Mouse (Mus musculus): ENCODE results near the gene Fpgs. TPM values are rescaled to one million over a fixed set of nuclear protein-coding genes. Genes with fewer than 3 reads are reported as not detected.

Gene Fpgs
- polyA plus RNA-seq, 1 experiment from 2014 or later, result 33.2 TPM

GRCm38 (mm10) chr2:32711301-32712056, 7.5 kb upstream of the Fpgs start:
- Histone ChIP-seq H3K9me3 (ENCODE audit: control insufficient read depth, low read length) (no peaks in the 10 kb centered on the region), H3K4me3 (ENCODE audit: low read length) (peak overlapping the region; percentile 89), H3K4me1 (ENCODE audit: control insufficient read depth, insufficient read depth, low read length) (peaks cover 12% of the 10 kb centered on the region), H3K27ac (ENCODE audit: low read depth, low read length) (peak overlapping the region; percentile 97), H3K27me3 (ENCODE audit: control insufficient read depth, insufficient read depth, low read length) (no peaks in the 10 kb centered on the region), H3K4me2 (replicated peaks; ENCODE audit: low read depth, low read length) (peak overlapping the region; percentile 59), H3K9ac (ENCODE audit: low read depth, low read length) (peak overlapping the region; percentile 88), H3K36me3 (ENCODE audit: control insufficient read depth, insufficient read depth, low read length) (peaks cover 47% of the 10 kb centered on the region)
- ATAC-seq (ENCODE audit: low FRiP score, low TSS enrichment), result no peak
- 24% methylated on average over 9 of the region's 9 CpGs for WGBS

GRCm38 (mm10) chr2:32710425-32710824, 6.5 kb upstream of the Fpgs start:
- H3K36me3 ChIP-seq (ENCODE audit: control insufficient read depth, insufficient read depth, low read length), result peaks cover 58% of the 10 kb centered on the region
- H3K9me3 ChIP-seq (ENCODE audit: control insufficient read depth, low read length), result no peaks in the 10 kb centered on the region
- H3K4me1 ChIP-seq (ENCODE audit: control insufficient read depth, insufficient read depth, low read length), result peaks cover 12% of the 10 kb centered on the region
- ATAC-seq (ENCODE audit: low FRiP score, low TSS enrichment), result no peak
- 87% methylated on average over 5 of the region's 5 CpGs for WGBS
- no peak overlapping the region for H3K9ac ChIP-seq (ENCODE audit: low read depth, low read length)
- H3K27ac ChIP-seq (ENCODE audit: low read depth, low read length), result no peak overlapping the region
- H3K27me3 ChIP-seq (ENCODE audit: control insufficient read depth, insufficient read depth, low read length), result no peaks in the 10 kb centered on the region
- no peak overlapping the region for H3K4me3 ChIP-seq (ENCODE audit: low read length)
- no peak overlapping the region for H3K4me2 ChIP-seq (replicated peaks; ENCODE audit: low read depth, low read length)

GRCm38 (mm10) chr2:32709521-32710137, 5.7 kb upstream of the Fpgs start:
- Histone ChIP-seq H3K4me2 (replicated peaks; ENCODE audit: low read depth, low read length) (no peak overlapping the region), H3K27ac (ENCODE audit: low read depth, low read length) (no peak overlapping the region), H3K4me1 (ENCODE audit: control insufficient read depth, insufficient read depth, low read length) (peaks cover 12% of the 10 kb centered on the region), H3K4me3 (ENCODE audit: low read length) (no peak overlapping the region), H3K36me3 (ENCODE audit: control insufficient read depth, insufficient read depth, low read length) (peaks cover 66% of the 10 kb centered on the region), H3K9ac (ENCODE audit: low read depth, low read length) (no peak overlapping the region), H3K27me3 (ENCODE audit: control insufficient read depth, insufficient read depth, low read length) (no peaks in the 10 kb centered on the region), H3K9me3 (ENCODE audit: control insufficient read depth, low read length) (no peaks in the 10 kb centered on the region)
- ATAC-seq (ENCODE audit: low FRiP score, low TSS enrichment), result no peak
- WGBS, result 93% methylated on average over 20 of the region's 20 CpGs

GRCm38 (mm10) chr2:32708643-32709042, 4.7 kb upstream of the Fpgs start:
- no peak overlapping the region for H3K9ac ChIP-seq (ENCODE audit: low read depth, low read length)
- no peak for ATAC-seq (ENCODE audit: low FRiP score, low TSS enrichment)
- H3K27ac ChIP-seq (ENCODE audit: low read depth, low read length), result no peak overlapping the region
- 47% methylated on average over 3 of the region's 3 CpGs for WGBS
- peaks cover 6% of the 10 kb centered on the region for H3K4me1 ChIP-seq (ENCODE audit: control insufficient read depth, insufficient read depth, low read length)
- no peak overlapping the region for H3K4me3 ChIP-seq (ENCODE audit: low read length)
- H3K36me3 ChIP-seq (ENCODE audit: control insufficient read depth, insufficient read depth, low read length), result peaks cover 75% of the 10 kb centered on the region
- no peaks in the 10 kb centered on the region for H3K27me3 ChIP-seq (ENCODE audit: control insufficient read depth, insufficient read depth, low read length)
- no peaks in the 10 kb centered on the region for H3K9me3 ChIP-seq (ENCODE audit: control insufficient read depth, low read length)
- no peak overlapping the region for H3K4me2 ChIP-seq (replicated peaks; ENCODE audit: low read depth, low read length)

- Histone ChIP-seq H3K4me2 (replicated peaks; ENCODE audit: low read depth, low read length) (no peak overlapping the region), H3K27ac (ENCODE audit: low read depth, low read length) (no peak overlapping the region)
Observed at GRCm38 (mm10) chr2:32706971-32707370, 3.0 kb upstream of the Fpgs start.

GRCm38 (mm10) chr2:32705018-32705417, 1.1 kb upstream of the Fpgs start:
- Histone ChIP-seq H3K4me1 (ENCODE audit: control insufficient read depth, insufficient read depth, low read length) (no peaks in the 10 kb centered on the region), H3K36me3 (ENCODE audit: control insufficient read depth, insufficient read depth, low read length) (peaks cover 70% of the 10 kb centered on the region), H3K4me2 (replicated peaks; ENCODE audit: low read depth, low read length) (no peak overlapping the region), H3K27ac (ENCODE audit: low read depth, low read length) (no peak overlapping the region), H3K4me3 (ENCODE audit: low read length) (no peak overlapping the region), H3K27me3 (ENCODE audit: control insufficient read depth, insufficient read depth, low read length) (no peaks in the 10 kb centered on the region), H3K9me3 (ENCODE audit: control insufficient read depth, low read length) (no peaks in the 10 kb centered on the region), H3K9ac (ENCODE audit: low read depth, low read length) (no peak overlapping the region)
- 90% methylated on average over 7 of the region's 7 CpGs for WGBS
- no peak for ATAC-seq (ENCODE audit: low FRiP score, low TSS enrichment)

More at GRCm38 (mm10) chr2:32706971-32707370, 3.0 kb upstream of the Fpgs start:
- ATAC-seq (ENCODE audit: low FRiP score, low TSS enrichment), result no peak
- Histone ChIP-seq H3K4me1 (ENCODE audit: control insufficient read depth, insufficient read depth, low read length) (peaks cover 6% of the 10 kb centered on the region), H3K27me3 (ENCODE audit: control insufficient read depth, insufficient read depth, low read length) (no peaks in the 10 kb centered on the region), H3K36me3 (ENCODE audit: control insufficient read depth, insufficient read depth, low read length) (peaks cover 85% of the 10 kb centered on the region), H3K9me3 (ENCODE audit: control insufficient read depth, low read length) (no peaks in the 10 kb centered on the region), H3K4me3 (ENCODE audit: low read length) (no peak overlapping the region), H3K9ac (ENCODE audit: low read depth, low read length) (no peak overlapping the region)
- WGBS, result 91% methylated on average over 6 of the region's 6 CpGs

GRCm38 (mm10) chr2:32703046-32703445, 899 bp downstream of the Fpgs start:
- H3K36me3 ChIP-seq (ENCODE audit: control insufficient read depth, insufficient read depth, low read length), result peaks cover 52% of the 10 kb centered on the region

GRCm38 (mm10) chr2:32700966-32701743, 2.8 kb downstream of the Fpgs start:
- Histone ChIP-seq H3K4me2 (replicated peaks; ENCODE audit: low read depth, low read length) (no peak overlapping the region), H3K9me3 (ENCODE audit: control insufficient read depth, low read length) (no peaks in the 10 kb centered on the region), H3K27ac (ENCODE audit: low read depth, low read length) (no peak overlapping the region), H3K9ac (ENCODE audit: low read depth, low read length) (no peak overlapping the region), H3K4me3 (ENCODE audit: low read length) (no peak overlapping the region), H3K4me1 (ENCODE audit: control insufficient read depth, insufficient read depth, low read length) (no peaks in the 10 kb centered on the region), H3K36me3 (ENCODE audit: control insufficient read depth, insufficient read depth, low read length) (peaks cover 34% of the 10 kb centered on the region), H3K27me3 (ENCODE audit: control insufficient read depth, insufficient read depth, low read length) (no peaks in the 10 kb centered on the region)
- no peak for ATAC-seq (ENCODE audit: low FRiP score, low TSS enrichment)
- 85% methylated on average over 14 of the region's 14 CpGs for WGBS

More at GRCm38 (mm10) chr2:32703046-32703445, 899 bp downstream of the Fpgs start:
- Histone ChIP-seq H3K27ac (ENCODE audit: low read depth, low read length) (no peak overlapping the region), H3K4me2 (replicated peaks; ENCODE audit: low read depth, low read length) (no peak overlapping the region), H3K4me1 (ENCODE audit: control insufficient read depth, insufficient read depth, low read length) (no peaks in the 10 kb centered on the region), H3K9me3 (ENCODE audit: control insufficient read depth, low read length) (no peaks in the 10 kb centered on the region), H3K4me3 (ENCODE audit: low read length) (no peak overlapping the region), H3K27me3 (ENCODE audit: control insufficient read depth, insufficient read depth, low read length) (no peaks in the 10 kb centered on the region), H3K9ac (ENCODE audit: low read depth, low read length) (no peak overlapping the region)
- 89% methylated on average over 8 of the region's 8 CpGs for WGBS
- no peak for ATAC-seq (ENCODE audit: low FRiP score, low TSS enrichment)

GRCm38 (mm10) chr2:32699680-32700079, 4.3 kb downstream of the Fpgs start:
- WGBS, result 56% methylated on average over 6 of the region's 6 CpGs
- no peaks in the 10 kb centered on the region for H3K9me3 ChIP-seq (ENCODE audit: control insufficient read depth, low read length)
- no peak overlapping the region for H3K4me3 ChIP-seq (ENCODE audit: low read length)
- no peak for ATAC-seq (ENCODE audit: low FRiP score, low TSS enrichment)
- H3K4me1 ChIP-seq (ENCODE audit: control insufficient read depth, insufficient read depth, low read length), result no peaks in the 10 kb centered on the region
- no peaks in the 10 kb centered on the region for H3K27me3 ChIP-seq (ENCODE audit: control insufficient read depth, insufficient read depth, low read length)
- no peak overlapping the region for H3K9ac ChIP-seq (ENCODE audit: low read depth, low read length)
- H3K36me3 ChIP-seq (ENCODE audit: control insufficient read depth, insufficient read depth, low read length), result peaks cover 19% of the 10 kb centered on the region
- no peak overlapping the region for H3K4me2 ChIP-seq (replicated peaks; ENCODE audit: low read depth, low read length)
- H3K27ac ChIP-seq (ENCODE audit: low read depth, low read length), result no peak overlapping the region
